Mouse (Mus musculus) heart, postnatal 0 days (tissue): ENCODE measurements at regions not wholly inside any gene's neighbourhood (a gene's known extent, or its start where the extent isn't known, plus 50 kb on each side); places are given as distances from the start of the nearest gene placed in this dataset.

Source experiments
- ATAC-seq: fragments of 200-750 bp; cut with Nextera tagmentation; 2 replicates; pipeline ENCODE4 v1.8.0; 2017; ENCODE audit warnings: low read depth, moderate number of reproducible peaks, moderate library complexity; ENCODE audit not compliant: insufficient read depth
- DNase-seq: peaks from one replicate; pipeline ENCODE4 v3.0.0-alpha.2; 2016; ENCODE audit warnings: low spot score
- H3K27ac ChIP-seq: fragments of 300-500 bp; sonication (generic); 2 replicates; pipeline ENCODE4 v1.5.1; 2014; ENCODE audit warnings: low read depth, mild to moderate bottlenecking
- H3K27me3 ChIP-seq: fragments of 300-500 bp; sonication (generic); 2 replicates; pipeline ENCODE4 v1.6.1; 2014; ENCODE audit warnings: low read length, mixed read lengths; ENCODE audit not compliant: control insufficient read depth, insufficient read depth
- H3K36me3 ChIP-seq: fragments of 300-500 bp; sonication (generic); replicated peaks from 2 replicates; pipeline ENCODE4 v1.6.1; 2014; ENCODE audit warnings: low read length, mixed read lengths; ENCODE audit not compliant: control insufficient read depth, insufficient read depth
- H3K4me1 ChIP-seq: fragments of 300-500 bp; sonication (generic); 2 replicates; pipeline ENCODE4 v1.6.1; 2014; ENCODE audit warnings: antibody characterized with exemption; ENCODE audit not compliant: control insufficient read depth, insufficient read depth
- H3K4me2 ChIP-seq: fragments of 300-500 bp; sonication (generic); 2 replicates; pipeline ENCODE4 v1.6.1; 2014; ENCODE audit warnings: low read depth, mild to moderate bottlenecking, low read length, moderate library complexity
- H3K4me3 ChIP-seq: fragments of 300-500 bp; sonication (generic); 2 replicates; pipeline ENCODE4 v1.5.1; 2014; ENCODE audit warnings: low read depth, low read length
- H3K9ac ChIP-seq: fragments of 300-500 bp; sonication (generic); replicated peaks from 2 replicates; pipeline ENCODE4 v1.6.1; 2014; ENCODE audit warnings: low read depth, low read length, mixed read lengths
- H3K9me3 ChIP-seq: fragments of 300-500 bp; sonication (generic); replicated peaks from 2 replicates; pipeline ENCODE4 v1.6.1; 2016; ENCODE audit warnings: low read length; ENCODE audit not compliant: control insufficient read depth
- CTCF ChIP-seq: IDR thresholded peaks from 2 replicates; pipeline ENCODE4 v1.5.1; 2016; ENCODE audit warnings: antibody characterized with exemption, control low read depth, low read depth
- EP300 ChIP-seq: IDR thresholded peaks from 2 replicates; pipeline ENCODE4 v1.6.1; 2016; ENCODE audit warnings: antibody characterized with exemption, low read depth
- WGBS: fragments of 180-500 bp; shearing (Covaris S2); extraction: QIAGEN DNeasy Blood & Tissue Kit; methylation state at CpG from one replicate; pipeline ENCODE4 v1.1.7; 2014; 5-methylcytosine and 5-hydroxymethylcytosine counted together

- no peak overlapping the region for H3K27ac ChIP-seq
- H3K36me3 ChIP-seq, result no peaks in the 10 kb centered on the region
- no peak overlapping the region for H3K4me2 ChIP-seq
- H3K9ac ChIP-seq, result no peak overlapping the region
- DNase-seq, result no peak
- no peak for ATAC-seq
- H3K4me1 ChIP-seq, result no peaks in the 10 kb centered on the region
- H3K4me3 ChIP-seq, result no peak overlapping the region
- no peaks in the 10 kb centered on the region for H3K9me3 ChIP-seq
- TF ChIP-seq CTCF, result no peak
- no peak for TF ChIP-seq EP300
- WGBS, result 65% methylated on average over 1 of the region's 1 CpGs
- no peaks in the 10 kb centered on the region for H3K27me3 ChIP-seq
These were observed 517.4 kb upstream of the Fam241a start for GRCm38 (mm10) chr3:128413481-128413880.

GRCm38 (mm10) chr3:128412157-128412556 is 516.0 kb upstream of the Fam241a start:
- H3K27me3 ChIP-seq, result no peaks in the 10 kb centered on the region
- TF ChIP-seq EP300 (no peak), CTCF (no peak)

GRCm38 (mm10) chr3:128394805-128395204 is 498.7 kb upstream of the Fam241a start:
- 89% methylated on average over 3 of the region's 3 CpGs for WGBS
- TF ChIP-seq EP300 (no peak), CTCF (no peak)
- H3K4me1 ChIP-seq, result no peaks in the 10 kb centered on the region

More at GRCm38 (mm10) chr3:128412157-128412556, 516.0 kb upstream of the Fam241a start:
- H3K9me3 ChIP-seq, result no peaks in the 10 kb centered on the region
- no peaks in the 10 kb centered on the region for H3K36me3 ChIP-seq
- H3K27ac ChIP-seq, result no peak overlapping the region
- H3K4me2 ChIP-seq, result no peak overlapping the region
- no peak overlapping the region for H3K4me3 ChIP-seq
- no peak overlapping the region for H3K9ac ChIP-seq
- DNase-seq, result no peak
- no peak for ATAC-seq
- H3K4me1 ChIP-seq, result no peaks in the 10 kb centered on the region

GRCm38 (mm10) chr3:128380579-128380978 is 484.5 kb upstream of the Fam241a start:
- 77% methylated on average over 4 of the region's 4 CpGs for whole genome bisulfite sequencing
- Histone ChIP-seq H3K4me2 (no peak overlapping the region), H3K4me1 (no peaks in the 10 kb centered on the region), H3K9me3 (no peaks in the 10 kb centered on the region), H3K27me3 (no peaks in the 10 kb centered on the region), H3K27ac (no peak overlapping the region), H3K9ac (no peak overlapping the region), H3K36me3 (no peaks in the 10 kb centered on the region), H3K4me3 (no peak overlapping the region)
- ATAC-seq, result no peak
- no peak for DNase-seq
- TF ChIP-seq EP300 (no peak), CTCF (no peak)

More at GRCm38 (mm10) chr3:128394805-128395204, 498.7 kb upstream of the Fam241a start:
- Histone ChIP-seq H3K27me3 (no peaks in the 10 kb centered on the region), H3K9me3 (no peaks in the 10 kb centered on the region), H3K4me2 (no peak overlapping the region), H3K9ac (no peak overlapping the region), H3K36me3 (no peaks in the 10 kb centered on the region), H3K4me3 (no peak overlapping the region), H3K27ac (no peak overlapping the region)
- no peak for DNase-seq
- ATAC-seq, result no peak

GRCm38 (mm10) chr3:128369521-128370127 is 473.5 kb upstream of the Fam241a start:
- Histone ChIP-seq H3K36me3 (no peaks in the 10 kb centered on the region), H3K27ac (no peak overlapping the region), H3K4me2 (no peak overlapping the region), H3K4me1 (no peaks in the 10 kb centered on the region), H3K9ac (no peak overlapping the region), H3K9me3 (no peaks in the 10 kb centered on the region), H3K27me3 (no peaks in the 10 kb centered on the region), H3K4me3 (no peak overlapping the region)
- 60% methylated on average over 5 of the region's 5 CpGs for WGBS
- DNase-seq, result no peak
- TF ChIP-seq CTCF (no peak), EP300 (no peak)
- ATAC-seq, result no peak

GRCm38 (mm10) chr3:128362310-128362709 is 466.2 kb upstream of the Fam241a start:
- H3K9me3 ChIP-seq, result no peaks in the 10 kb centered on the region
- H3K4me2 ChIP-seq, result no peak overlapping the region
- no peaks in the 10 kb centered on the region for H3K4me1 ChIP-seq
- no peaks in the 10 kb centered on the region for H3K36me3 ChIP-seq
- H3K27ac ChIP-seq, result no peak overlapping the region
- H3K4me3 ChIP-seq, result no peak overlapping the region
- ATAC-seq (no peak), DNase-seq (no peak)
- H3K9ac ChIP-seq, result no peak overlapping the region
- TF ChIP-seq EP300 (no peak), CTCF (no peak)
- WGBS, result 82% methylated on average over 2 of the region's 2 CpGs
- no peaks in the 10 kb centered on the region for H3K27me3 ChIP-seq
